Mouse (Mus musculus) forebrain, embryonic 11.5 days (tissue): ENCODE measurements around the gene Rhoa. TPM values are rescaled to one million over a fixed set of nuclear protein-coding genes. Genes with fewer than 3 reads are reported as not detected.

Experiments
- ATAC-seq: fragments of 200-750 bp; cut with Nextera tagmentation; replicated peaks from 2 replicates; pipeline ENCODE4 v1.8.0; 2017; ENCODE audit warnings: moderate TSS enrichment; ENCODE audit not compliant: low FRiP score
- DNase-seq: peaks from one replicate; pipeline ENCODE4 v3.0.0-alpha.2; 2017; ENCODE audit warnings: low spot score
- H3K27ac ChIP-seq: fragments of 300-500 bp; sonication (generic); 2 replicates; pipeline ENCODE4 v1.5.1; 2014; ENCODE audit warnings: low read depth, low read length
- H3K27me3 ChIP-seq: fragments of 300-500 bp; sonication (generic); 2 replicates; pipeline ENCODE4 v1.6.1; 2014; ENCODE audit warnings: mild to moderate bottlenecking, low read length, mixed read lengths; ENCODE audit not compliant: control insufficient read depth, insufficient read depth
- H3K36me3 ChIP-seq: fragments of 300-500 bp; sonication (generic); 2 replicates; pipeline ENCODE4 v1.6.1; 2014; ENCODE audit warnings: mild to moderate bottlenecking, low read length, moderate library complexity, mixed read lengths; ENCODE audit not compliant: control insufficient read depth, insufficient read depth
- H3K4me1 ChIP-seq: fragments of 300-500 bp; sonication (generic); replicated peaks from 2 replicates; pipeline ENCODE4 v1.6.1; 2014; ENCODE audit warnings: low read length, mixed read lengths; ENCODE audit not compliant: control insufficient read depth, insufficient read depth
- H3K4me2 ChIP-seq: fragments of 300-500 bp; sonication (generic); 2 replicates; pipeline ENCODE4 v1.6.1; 2014; ENCODE audit warnings: low read depth, mild to moderate bottlenecking, low read length, moderate library complexity, mixed read lengths; ENCODE audit not compliant: severe bottlenecking
- H3K4me3 ChIP-seq: fragments of 300-500 bp; sonication (generic); 2 replicates; pipeline ENCODE4 v1.5.1; 2014; ENCODE audit warnings: low read depth, low read length
- H3K9ac ChIP-seq: fragments of 300-500 bp; sonication (generic); 2 replicates; pipeline ENCODE4 v1.6.1; 2014; ENCODE audit warnings: low read length
- H3K9me3 ChIP-seq: fragments of 300-500 bp; sonication (generic); 2 replicates; pipeline ENCODE4 v1.6.1; 2016; ENCODE audit warnings: low read length, mixed read lengths; ENCODE audit not compliant: control insufficient read depth
- WGBS: fragments of 180-500 bp; shearing (Covaris S2); extraction: QIAGEN DNeasy Blood & Tissue Kit; methylation state at CpG from one replicate; pipeline ENCODE4 v1.1.7; 2014; 5-methylcytosine and 5-hydroxymethylcytosine counted together
- polyA plus RNA-seq: library from polyadenylated mRNA; unstranded; fragments of >200 nt; fragmentation: Nextera tagmentation; extraction: Ambion mirVana; gene quantifications from 2 replicates; pipeline ENCODE4 v1.2.1, GENCODE M21; 2014

Rhoa gene
- polyA plus RNA-seq, 1 experiment from 2014 or later, result 303 TPM

DNA sequence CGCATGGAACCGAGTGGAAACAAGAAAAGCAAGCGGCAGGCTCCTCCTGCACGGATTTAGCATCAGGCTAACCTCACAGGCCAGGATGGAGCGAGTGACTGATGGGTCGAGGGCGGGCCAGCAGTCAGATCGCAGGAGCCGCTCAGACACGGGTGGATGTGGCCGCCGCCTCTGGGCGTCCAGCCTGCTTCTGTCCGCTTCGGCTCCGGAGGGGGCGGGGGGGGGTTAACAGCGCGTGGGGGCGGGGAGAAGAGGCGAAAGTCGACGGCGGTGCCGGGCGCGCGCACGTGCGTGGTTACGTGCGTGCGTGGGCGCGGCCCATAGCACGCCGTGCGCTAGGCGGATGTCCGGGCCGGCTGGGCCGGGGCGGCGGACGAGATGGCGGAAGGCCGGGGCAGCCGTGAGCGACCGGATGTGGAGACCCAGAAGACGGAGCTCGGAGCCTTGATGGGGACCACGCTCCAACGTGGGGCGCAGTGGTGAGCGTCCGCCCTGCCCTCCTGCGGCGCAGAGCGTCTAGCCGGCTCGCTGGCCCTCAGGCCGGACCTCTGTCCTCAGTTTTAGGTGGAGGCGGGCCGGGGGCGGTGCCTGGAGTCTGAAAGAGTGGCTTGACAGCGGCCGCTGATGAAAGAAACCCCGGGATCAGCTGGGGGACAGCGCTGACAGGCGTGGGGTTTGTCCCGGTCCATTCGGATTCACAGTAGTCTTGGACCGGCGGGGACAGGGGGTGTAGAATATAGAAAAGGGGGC lies 41.8 kb downstream of the Rhoa start, which contains the start of gene Usp4:
Gene Usp4, plus strand, starts transcription at position 314 of the 750 bp plus-strand sequence.
- peak; percentile 96 for DNase-seq
- peak within 1 kb of the TSS; percentile 60 for H3K4me3 ChIP-seq
- H3K9me3 ChIP-seq, result no peaks in the 10 kb centered on the region
- peaks cover 10% of the 10 kb centered on the region for H3K36me3 ChIP-seq
- H3K9ac ChIP-seq, result peak within 1 kb of the TSS; percentile 90
- peak within 1 kb of the TSS; percentile 77 for H3K4me2 ChIP-seq
- no peaks in the 10 kb centered on the region for H3K27me3 ChIP-seq
- under 1% methylated on average over 74 of the region's 75 CpGs for WGBS
- H3K27ac ChIP-seq, result peak within 1 kb of the TSS; percentile 94
- peak; percentile 95 for ATAC-seq
- peaks cover 9% of the 10 kb centered on the region for H3K4me1 ChIP-seq

DNA sequence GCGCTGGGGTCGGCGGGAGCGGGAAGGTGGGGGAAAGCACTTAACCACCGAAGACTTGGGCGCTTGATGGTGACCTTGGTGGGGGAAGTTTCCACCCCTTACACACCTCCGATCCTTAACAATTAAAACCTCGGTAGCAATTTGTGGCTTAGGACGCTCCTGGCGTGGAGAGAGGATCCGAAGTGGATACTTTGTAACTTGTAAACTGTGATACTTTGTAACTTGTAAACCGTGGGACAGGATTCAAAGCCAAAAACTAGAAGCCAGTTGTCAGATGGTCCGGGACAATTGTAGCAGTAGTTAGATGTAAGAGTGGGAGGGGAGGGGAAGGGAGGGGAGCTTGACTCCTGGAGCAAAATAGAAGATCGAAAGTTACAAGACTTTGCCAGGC lies 42.4 kb downstream of the Rhoa start:
- H3K4me1 ChIP-seq, result peaks cover 9% of the 10 kb centered on the region
- no peak for ATAC-seq
- H3K4me2 ChIP-seq, result peak overlapping the region; percentile 77
- DNase-seq, result no peak
- H3K9ac ChIP-seq, result peak overlapping the region; percentile 90
- H3K27ac ChIP-seq, result peak overlapping the region; percentile 94; the same call in 1 of the 2 replicates
- H3K4me3 ChIP-seq, result peak overlapping the region; percentile 60
- H3K9me3 ChIP-seq, result no peaks in the 10 kb centered on the region
- peaks cover 10% of the 10 kb centered on the region for H3K36me3 ChIP-seq
- no peaks in the 10 kb centered on the region for H3K27me3 ChIP-seq
- WGBS, result 9% methylated on average over 14 of the region's 14 CpGs

DNA sequence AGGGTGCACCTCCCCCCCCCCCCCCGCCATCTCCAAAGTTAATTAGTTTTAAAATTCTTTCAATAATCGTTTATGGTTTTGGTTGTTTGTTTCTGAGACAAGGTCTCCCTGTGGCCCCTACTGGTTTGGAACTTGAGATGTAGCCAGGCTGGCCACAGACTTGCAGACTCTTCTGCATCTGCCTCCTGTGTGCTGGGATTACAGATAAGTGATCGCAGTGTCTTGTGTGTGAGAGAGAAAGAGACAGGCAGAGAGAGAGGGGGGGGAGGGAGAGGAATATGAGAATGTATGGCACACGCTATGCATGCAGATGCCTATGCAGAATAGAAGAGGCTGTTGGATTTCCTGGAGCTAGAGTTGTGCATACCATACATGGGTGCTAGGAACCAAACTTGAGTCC lies 43.8 kb downstream of the Rhoa start:
- peaks cover 12% of the 10 kb centered on the region for H3K36me3 ChIP-seq
- 90% methylated on average over 4 of the region's 4 CpGs for WGBS

DNA sequence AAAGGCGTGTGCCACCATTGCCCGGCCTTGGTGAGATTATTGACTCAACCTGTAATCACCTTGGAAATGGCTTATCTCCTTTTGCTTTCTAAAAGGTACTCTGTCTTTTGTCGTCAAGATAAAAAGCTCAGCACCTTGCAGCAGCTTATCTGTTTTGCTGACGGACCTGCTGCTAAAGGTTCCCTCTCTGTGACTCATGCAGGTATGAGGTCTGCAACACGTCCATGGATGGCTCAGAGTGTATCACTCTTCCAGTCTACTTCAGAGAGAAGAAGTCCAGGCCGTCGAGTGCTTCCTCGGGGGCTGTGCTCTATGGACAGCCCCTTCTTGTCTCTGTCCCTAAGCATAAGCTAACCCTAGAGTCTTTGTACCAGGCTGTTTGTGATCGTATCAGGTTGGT lies 72.3 kb downstream of the Rhoa start:
- ATAC-seq (no peak), DNase-seq (no peak)
- Histone ChIP-seq H3K27ac (no peak overlapping the region), H3K9ac (no peak overlapping the region), H3K36me3 (peaks cover 19% of the 10 kb centered on the region), H3K4me3 (no peak overlapping the region), H3K4me1 (no peaks in the 10 kb centered on the region), H3K9me3 (no peaks in the 10 kb centered on the region), H3K27me3 (no peaks in the 10 kb centered on the region), H3K4me2 (no peak overlapping the region)
- 92% methylated on average over 9 of the region's 9 CpGs for WGBS

More for the DNA sequence above, 43.8 kb downstream of the Rhoa start:
- Histone ChIP-seq H3K4me3 (no peak overlapping the region), H3K4me1 (peaks cover 9% of the 10 kb centered on the region), H3K27ac (no peak overlapping the region), H3K27me3 (no peaks in the 10 kb centered on the region), H3K9ac (no peak overlapping the region), H3K4me2 (no peak overlapping the region), H3K9me3 (no peaks in the 10 kb centered on the region)
- DNase-seq, result no peak
- no peak for ATAC-seq

DNA sequence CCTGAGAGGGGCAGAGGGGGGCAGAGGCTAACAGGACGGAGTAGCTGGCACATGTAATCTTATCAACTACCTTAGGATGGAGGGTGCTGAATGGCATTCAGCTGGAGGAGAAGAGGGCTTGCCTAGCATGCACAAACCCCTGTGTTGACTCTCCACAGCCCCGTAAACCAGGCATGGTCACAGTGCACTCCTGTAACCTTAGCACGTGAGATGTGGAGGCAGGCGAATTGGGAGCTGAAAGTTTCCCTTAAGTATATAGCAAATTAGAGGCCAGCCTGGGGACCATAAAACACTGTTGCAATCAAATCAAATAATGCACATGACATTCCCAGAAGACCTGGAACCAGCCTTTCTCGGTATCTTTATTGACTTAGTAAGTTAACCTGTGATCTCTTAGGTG lies 72.8 kb downstream of the Rhoa start:
- no peaks in the 10 kb centered on the region for H3K9me3 ChIP-seq
- no peaks in the 10 kb centered on the region for H3K27me3 ChIP-seq
- no peak overlapping the region for H3K27ac ChIP-seq
- ATAC-seq (no peak), DNase-seq (no peak)
- no peak overlapping the region for H3K9ac ChIP-seq
- H3K4me1 ChIP-seq, result no peaks in the 10 kb centered on the region
- peaks cover 18% of the 10 kb centered on the region for H3K36me3 ChIP-seq
- 96% methylated on average over 5 of the region's 5 CpGs for WGBS
- no peak overlapping the region for H3K4me3 ChIP-seq
- no peak overlapping the region for H3K4me2 ChIP-seq

DNA sequence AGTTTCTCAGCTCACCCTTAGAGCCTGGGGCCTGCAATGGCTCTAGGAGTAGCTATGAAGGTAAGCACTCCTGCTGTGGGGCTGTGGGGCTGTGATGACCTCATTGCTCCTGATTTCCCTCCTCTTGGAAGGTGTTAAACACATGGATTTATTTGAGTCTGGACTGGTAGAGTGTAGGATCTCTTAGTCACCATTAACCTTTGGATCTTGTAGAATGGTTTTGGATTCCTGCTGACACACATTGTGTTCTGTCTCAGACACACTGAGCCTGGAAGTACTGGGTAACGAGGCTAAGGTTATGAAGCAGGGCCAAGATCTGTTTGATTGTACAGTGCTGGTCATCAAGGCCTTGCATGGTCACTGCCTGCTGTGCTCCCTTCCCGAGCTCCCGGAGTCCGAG lies 73.4 kb downstream of the Rhoa start:
- 90% methylated on average over 4 of the region's 4 CpGs for WGBS
- no peak overlapping the region for H3K27ac ChIP-seq
- no peaks in the 10 kb centered on the region for H3K27me3 ChIP-seq
- H3K4me3 ChIP-seq, result no peak overlapping the region
- H3K4me2 ChIP-seq, result no peak overlapping the region
- H3K4me1 ChIP-seq, result no peaks in the 10 kb centered on the region
- ATAC-seq (no peak), DNase-seq (no peak)
- peaks cover 19% of the 10 kb centered on the region; the same call in 1 of the 2 replicates for H3K36me3 ChIP-seq
- H3K9me3 ChIP-seq, result no peaks in the 10 kb centered on the region
- H3K9ac ChIP-seq, result no peak overlapping the region

DNA sequence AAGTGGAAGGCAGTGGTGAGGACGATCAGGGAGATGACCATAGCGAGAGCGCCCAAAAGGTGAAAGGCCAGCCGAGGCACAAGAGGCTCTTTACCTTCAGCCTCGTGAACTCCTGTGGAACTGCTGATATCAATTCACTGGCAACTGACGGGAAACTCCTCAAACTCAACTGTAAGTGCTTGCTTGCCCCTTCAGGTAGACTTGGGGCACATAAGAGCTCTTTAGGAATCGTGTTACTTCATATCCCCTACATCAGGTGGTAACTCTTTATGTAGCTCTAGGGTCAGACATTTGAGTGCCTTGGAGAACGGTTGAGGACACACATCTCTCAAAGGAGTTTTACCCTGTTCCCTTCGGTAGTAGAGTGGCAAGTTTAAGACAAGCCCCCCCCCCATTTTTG lies 75.5 kb downstream of the Rhoa start:
- Histone ChIP-seq H3K4me3 (no peak overlapping the region), H3K9me3 (no peaks in the 10 kb centered on the region), H3K36me3 (peaks cover 22% of the 10 kb centered on the region; the same call in 1 of the 2 replicates), H3K27me3 (no peaks in the 10 kb centered on the region), H3K4me2 (no peak overlapping the region), H3K4me1 (no peaks in the 10 kb centered on the region), H3K9ac (no peak overlapping the region), H3K27ac (no peak overlapping the region)
- ATAC-seq (no peak), DNase-seq (no peak)
- 95% methylated on average over 9 of the region's 9 CpGs for WGBS

DNA sequence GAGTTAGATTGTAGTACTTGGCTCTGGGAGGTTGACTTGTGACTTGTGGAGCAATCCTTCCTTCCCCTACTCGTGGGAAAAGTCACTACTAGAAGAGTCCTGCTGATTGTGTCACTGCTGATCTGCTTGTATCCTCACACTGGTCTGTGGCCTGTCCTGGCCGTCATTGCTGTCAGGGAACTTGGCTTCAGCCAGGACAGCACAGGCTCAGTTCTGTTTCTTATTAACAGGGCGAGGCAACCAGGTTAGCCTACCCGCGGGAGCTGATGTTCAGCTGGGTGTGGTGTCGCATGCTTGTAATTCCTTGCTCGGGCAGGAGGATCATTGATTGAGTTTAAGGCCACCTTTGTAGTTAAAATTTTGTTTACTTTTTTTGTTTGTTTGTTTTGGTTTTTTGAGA lies 79.1 kb downstream of the Rhoa start:
- Histone ChIP-seq H3K9me3 (no peaks in the 10 kb centered on the region), H3K36me3 (peaks cover 22% of the 10 kb centered on the region; the same call in 1 of the 2 replicates), H3K9ac (no peak overlapping the region), H3K27ac (no peak overlapping the region), H3K4me1 (no peaks in the 10 kb centered on the region), H3K4me2 (no peak overlapping the region), H3K27me3 (no peaks in the 10 kb centered on the region), H3K4me3 (no peak overlapping the region)
- no peak for DNase-seq
- no peak for ATAC-seq
- WGBS, result 80% methylated on average over 7 of the region's 7 CpGs

DNA sequence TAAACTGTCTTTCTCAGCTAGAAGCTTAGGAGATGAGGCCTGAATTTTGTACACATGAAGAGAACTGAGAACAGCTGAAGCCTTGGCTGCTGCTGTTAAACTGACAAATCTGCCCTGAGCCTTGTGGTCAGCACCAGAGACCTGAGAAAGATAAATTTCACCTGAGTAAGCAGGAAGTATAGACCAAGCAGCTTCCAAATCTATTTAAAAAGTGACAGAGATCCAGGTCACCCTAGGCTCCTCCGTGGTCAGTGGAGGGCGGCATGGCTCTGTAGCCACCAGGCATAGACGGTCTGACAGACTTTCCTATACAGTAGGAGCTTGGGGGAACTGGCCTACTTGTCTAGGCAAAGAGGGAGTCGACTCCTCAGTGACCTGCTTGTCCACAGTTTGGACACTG lies 80.9 kb downstream of the Rhoa start:
- WGBS, result 91% methylated on average over 4 of the region's 4 CpGs
- no peak overlapping the region for H3K9ac ChIP-seq

More for the DNA sequence above, 80.9 kb downstream of the Rhoa start:
- Histone ChIP-seq H3K4me2 (no peak overlapping the region), H3K4me1 (no peaks in the 10 kb centered on the region), H3K4me3 (no peak overlapping the region), H3K27ac (no peak overlapping the region), H3K27me3 (no peaks in the 10 kb centered on the region), H3K36me3 (peaks cover 21% of the 10 kb centered on the region; the same call in 1 of the 2 replicates), H3K9me3 (no peaks in the 10 kb centered on the region)
- DNase-seq (no peak), ATAC-seq (no peak)
